Mouse (Mus musculus): Measurements from ENCODE around the gene Pnpla5.
A peak's percentile ranks its signal among the peaks of the same experiment; 100 is the strongest.

Gene Pnpla5

GRCm38 (mm10) chr15:84069455-84070050 lies 53.4 kb downstream of the Pnpla5 start:
- DNase-seq (ENCODE audit: low spot score in 2 of 2) = no peak

DNA sequence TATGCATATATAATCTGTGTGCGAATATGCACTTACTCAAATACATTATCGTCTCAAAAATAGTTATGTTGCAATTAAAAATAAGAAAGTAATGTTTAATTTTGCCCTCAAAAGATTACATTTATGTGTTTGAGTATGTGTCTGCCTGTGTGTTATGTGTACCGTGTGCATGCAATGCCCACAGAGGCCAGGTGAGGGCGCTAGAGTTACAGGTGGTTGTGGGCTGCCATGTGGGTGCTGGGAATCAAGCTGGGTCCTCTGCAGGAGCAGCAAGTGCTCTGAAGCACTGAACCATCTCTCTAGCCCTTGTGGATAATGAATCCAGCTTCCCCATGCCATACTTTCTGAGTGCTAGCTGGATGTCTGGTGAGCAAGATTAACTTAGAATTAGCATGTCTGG lies 57.3 kb downstream of the Pnpla5 start:
- no peak for DNase-seq (ENCODE audit: low spot score in 2 of 2)

GRCm38 (mm10) chr15:84065140-84065539 lies 57.8 kb downstream of the Pnpla5 start, which contains the start of gene Efcab6:
TSS of gene Efcab6 (minus strand) at chr15:84065379.
- DNase-seq (ENCODE audit: low spot score in 2 of 2) = peak; percentile 71 to 79

Data from right cerebral cortex, postnatal 36 days (tissue).